Mouse (Mus musculus): ENCODE results near the gene Lyl1.

DNA sequence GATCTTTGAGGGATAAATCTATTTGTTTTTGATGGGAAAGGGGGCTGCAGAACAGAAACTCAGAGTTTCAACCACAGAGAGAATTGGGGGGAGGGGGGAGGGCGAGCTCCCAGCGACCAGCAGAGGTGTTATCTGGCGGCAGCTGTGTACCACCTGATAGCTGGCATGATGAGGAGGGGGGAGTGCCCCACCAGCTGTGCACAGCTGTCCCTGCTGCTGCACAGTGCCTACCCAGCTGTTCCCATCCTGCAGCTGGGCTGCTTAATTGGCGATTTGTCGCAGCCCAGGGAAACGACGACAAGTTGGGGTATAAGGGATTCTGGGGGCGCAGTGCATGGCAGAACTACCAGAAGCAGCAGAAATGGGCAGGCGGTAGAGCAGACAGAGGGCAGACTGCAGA lies 23.4 kb downstream of the Lyl1 start:
- no peak for TF ChIP-seq POLR2A (IDR thresholded peaks at IDR 0.05; ENCODE audit: low read depth, low read length)
- no peak for TF ChIP-seq CTCF (IDR thresholded peaks at IDR 0.05; ENCODE audit: extremely low read depth, insufficient read length, insufficient replicate concordance, low read depth, low read length)
